In the genomic region with DNA sequence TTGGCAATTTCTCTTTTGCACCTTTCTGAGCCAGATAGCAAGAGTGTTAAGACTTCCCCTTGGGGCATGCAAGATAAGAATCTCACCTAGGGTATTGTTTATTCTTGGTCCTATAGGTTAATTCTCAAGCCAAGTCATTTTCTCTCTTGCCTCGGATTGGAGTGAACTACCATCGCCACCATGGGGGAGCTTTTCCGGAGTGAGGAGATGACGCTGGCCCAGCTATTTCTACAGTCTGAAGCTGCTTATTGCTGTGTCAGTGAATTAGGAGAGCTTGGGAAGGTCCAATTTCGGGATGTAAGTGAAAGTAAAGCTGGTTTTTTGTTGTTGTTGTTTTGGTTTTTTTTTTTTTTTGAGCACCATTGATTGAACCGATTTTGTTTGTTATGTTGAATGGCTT, we compare ENCODE assay signal across 12 mouse cellular contexts. TPM values are rescaled to one million over a fixed set of nuclear protein-coding genes. Genes with fewer than 3 reads are reported as not detected.
A peak's percentile ranks its signal among the peaks of the same experiment; 100 is the strongest.
DNase-seq lines count a peak whose midpoint lies in the region; ATAC-seq and TF ChIP-seq lines count a peak whose summit lies in the region.
"Had no signal": no experiment of that assay in that cellular context is flagged by ENCODE, and none has a peak within 500 bp of the region (broad histone marks: within the 10 kb centered on the region; RNA-seq: fewer than 3 reads in every experiment).

No protein-coding gene starts in this region.

- no peaks in the 10 kb centered on the region for H3K9me3 ChIP-seq in erythroblast, embryonic 14.5 days (ENCODE audit: control insufficient read depth, low read length)
- H3K9me3 ChIP-seq in hindbrain, embryonic 12.5 days (replicated peaks) = no peaks in the 10 kb centered on the region
- H3K9me3 ChIP-seq in midbrain, embryonic 14.5 days (ENCODE audit: control insufficient read depth, low read length) = no peaks in the 10 kb centered on the region
- H3K9me3 ChIP-seq: limb, embryonic 15.5 days had no signal

- peaks cover 57% of the 10 kb centered on the region for H3K36me3 ChIP-seq in erythroblast, embryonic 14.5 days (ENCODE audit: control insufficient read depth)
- peaks cover 29% of the 10 kb centered on the region for H3K36me3 ChIP-seq in hindbrain, embryonic 12.5 days
- H3K36me3 ChIP-seq in midbrain, embryonic 14.5 days (ENCODE audit: control insufficient read depth, insufficient read depth, low read length) = peaks cover 28% of the 10 kb centered on the region

- peak overlapping the region; percentile 59; the same call in 1 of the 2 replicates for H3K9ac ChIP-seq in hindbrain, embryonic 12.5 days
- peak overlapping the region; percentile 83; the same call in 1 of the 2 replicates for H3K9ac ChIP-seq in midbrain, embryonic 14.5 days (replicated peaks; ENCODE audit: low read length)
- H3K9ac ChIP-seq: limb, embryonic 15.5 days had no signal

- WGBS in hindbrain, embryonic 12.5 days = 83% methylated on average over 6 of the region's 6 CpGs
- 76% methylated on average over 6 of the region's 6 CpGs for WGBS in midbrain, embryonic 14.5 days

- no peak for TF ChIP-seq CTCF in left cerebral cortex, adult 2 months (IDR thresholded peaks at IDR 0.05)

- intact Hi-C loops in left cerebral cortex, adult 2 months (cut with DNase I) = loop anchor here (2.0 kb wide), 1 partner anchor 29 kb away; no protein-coding TSS in a partner anchor
- intact Hi-C loops in left cerebral cortex, postnatal 4 days (cut with DNase I) = no loop called here

- no peak overlapping the region; the same call in 1 of the 2 replicates for H3K27ac ChIP-seq in left cerebral cortex, adult 2 months
- no peak overlapping the region for H3K27ac ChIP-seq in hindbrain, embryonic 12.5 days
- no peak overlapping the region for H3K27ac ChIP-seq in midbrain, embryonic 14.5 days (replicated peaks; ENCODE audit: low read depth, low read length)
- H3K27ac ChIP-seq: limb, embryonic 15.5 days had no signal

- peaks cover 11% of the 10 kb centered on the region for H3K27me3 ChIP-seq in erythroblast, embryonic 14.5 days (ENCODE audit: control insufficient read depth)
- H3K27me3 ChIP-seq in hindbrain, embryonic 12.5 days = no peaks in the 10 kb centered on the region
- H3K27me3 ChIP-seq in midbrain, embryonic 14.5 days (ENCODE audit: control insufficient read depth, insufficient read depth, low read length) = no peaks in the 10 kb centered on the region
- H3K27me3 ChIP-seq: limb, embryonic 15.5 days; Patski had no signal

- no peak for DNase-seq in left cerebral cortex, adult 2 months (ENCODE audit: extremely low spot score in 1 of 2, low spot score in 2 of 2)
- no peak for DNase-seq in left cerebral cortex, postnatal 4 days
- DNase-seq in midbrain, embryonic 14.5 days = no peak
- no peak for DNase-seq in adrenal gland, postnatal 10 days
- DNase-seq in kidney, adult 9 months = no peak
- DNase-seq: kidney, adult 11 months; right cerebral cortex, postnatal 14 days had no signal

- H3K4me1 ChIP-seq in erythroblast, embryonic 14.5 days (ENCODE audit: control insufficient read depth) = peaks cover 59% of the 10 kb centered on the region
- peaks cover 22% of the 10 kb centered on the region for H3K4me1 ChIP-seq in hindbrain, embryonic 12.5 days
- peaks cover 18% of the 10 kb centered on the region for H3K4me1 ChIP-seq in midbrain, embryonic 14.5 days (ENCODE audit: control insufficient read depth, insufficient read depth, low read length)

- no peak for ATAC-seq in erythroblast, adult 5-6 weeks (replicated peaks; ENCODE audit: low FRiP score, poor library complexity, severe bottlenecking)
- no peak for ATAC-seq in hindbrain, embryonic 12.5 days (ENCODE audit: low FRiP score)
- ATAC-seq in midbrain, embryonic 14.5 days (ENCODE audit: low FRiP score, low TSS enrichment) = no peak
- ATAC-seq: Patski had no signal

- peak overlapping the region; percentile 62 for H3K4me2 ChIP-seq in hindbrain, embryonic 12.5 days (replicated peaks)
- H3K4me2 ChIP-seq in midbrain, embryonic 14.5 days (ENCODE audit: low read length) = peak overlapping the region; percentile 76
- H3K4me2 ChIP-seq: limb, embryonic 15.5 days had no signal

- peak overlapping the region; percentile 73 for H3K4me3 ChIP-seq in erythroblast, embryonic 14.5 days (replicated peaks)
- peak overlapping the region; percentile 66 for H3K4me3 ChIP-seq in left cerebral cortex, adult 2 months
- no peak overlapping the region for H3K4me3 ChIP-seq in hindbrain, embryonic 12.5 days
- H3K4me3 ChIP-seq in midbrain, embryonic 14.5 days (replicated peaks; ENCODE audit: low read depth, low read length) = peak overlapping the region; percentile 83
- H3K4me3 ChIP-seq: limb, embryonic 15.5 days had no signal

RNA-seq across cellular contexts. Expression of gene Atp6v0a1, which starts 2.4 kb away (rescaled TPM):
- 14.0 and 15.4 TPM in 2 replicates for polyA plus RNA-seq in erythroblast, embryonic 14.5 days (2012)
- 487 and 539 TPM in 2 replicates for total RNA-seq in erythroblast, adult 5-6 weeks (2015; ENCODE audit: low replicate concordance)
- 528 and 748 TPM in 2 replicates for total RNA-seq in erythroblast, adult 5-6 weeks (2017; ENCODE audit: low replicate concordance)
- total RNA-seq in left cerebral cortex, adult 2 months (2021) = 100 to 1,000 TPM; 442 to 461 TPM
- 100 to 1,000 TPM; 257 to 302 TPM for total RNA-seq in left cerebral cortex, postnatal 4 days (2021)
- polyA plus RNA-seq in hindbrain, embryonic 12.5 days (2016; fragmentation: Nextera tagmentation; extraction: Ambion mirVana) = 70.2 and 74.1 TPM in 2 replicates
- polyA plus RNA-seq in midbrain, embryonic 14.5 days (2014; fragmentation: Nextera tagmentation; extraction: Ambion mirVana) = 115 and 119 TPM in 2 replicates
- 10 to 100 TPM; 93.4 to 95.8 TPM for total RNA-seq in adrenal gland, postnatal 10 days (2021)

RNA-seq across cellular contexts. Expression of gene Cavin1, which starts 41.0 kb away (rescaled TPM):
- 0.08 and 0.23 TPM in 2 replicates for polyA plus RNA-seq in erythroblast, embryonic 14.5 days (2012)
- 0.63 TPM in 1 of 2 replicates, not detected in the other for total RNA-seq in erythroblast, adult 5-6 weeks (2015; ENCODE audit: low replicate concordance)
- 1.1 TPM in 1 of 2 replicates, not detected in the other for total RNA-seq in erythroblast, adult 5-6 weeks (2017; ENCODE audit: low replicate concordance)
- 10 to 100 TPM; 19.2 to 22.2 TPM for total RNA-seq in left cerebral cortex, adult 2 months (2021)
- total RNA-seq in left cerebral cortex, postnatal 4 days (2021) = 10 to 100 TPM; 22.6 to 22.8 TPM
- 51.4 and 63.2 TPM in 2 replicates for polyA plus RNA-seq in hindbrain, embryonic 12.5 days (2016; fragmentation: Nextera tagmentation; extraction: Ambion mirVana)
- polyA plus RNA-seq in midbrain, embryonic 14.5 days (2014; fragmentation: Nextera tagmentation; extraction: Ambion mirVana) = 8.0 and 16.3 TPM in 2 replicates
- 100 to 1,000 TPM; 327 to 368 TPM for total RNA-seq in adrenal gland, postnatal 10 days (2021)

RNA-seq across cellular contexts. Expression of gene Naglu, which starts 58.2 kb away (rescaled TPM):
- 0.05 and 0.14 TPM in 2 replicates for polyA plus RNA-seq in erythroblast, embryonic 14.5 days (2012)
- 3.1 and 3.7 TPM in 2 replicates for total RNA-seq in erythroblast, adult 5-6 weeks (2015; ENCODE audit: low replicate concordance)
- 2.0 and 2.8 TPM in 2 replicates for total RNA-seq in erythroblast, adult 5-6 weeks (2017; ENCODE audit: low replicate concordance)
- 1 to 10 TPM; 8.3 TPM for total RNA-seq in left cerebral cortex, adult 2 months (2021)
- 1 to 10 TPM; 8.3 to 9.6 TPM for total RNA-seq in left cerebral cortex, postnatal 4 days (2021)
- polyA plus RNA-seq in hindbrain, embryonic 12.5 days (2016; fragmentation: Nextera tagmentation; extraction: Ambion mirVana) = 13.3 and 13.7 TPM in 2 replicates
- polyA plus RNA-seq in midbrain, embryonic 14.5 days (2014; fragmentation: Nextera tagmentation; extraction: Ambion mirVana) = 9.5 and 9.8 TPM in 2 replicates
- 10 to 100 TPM; 27.3 to 28.2 TPM for total RNA-seq in adrenal gland, postnatal 10 days (2021)

Comparison
In these comparisons a context has a peak if more than half of its experiments do, and no peak if none do; other contexts are left out.
1. RNA of gene Cavin1, which starts 41.0 kb away (total RNA-seq): 327 to 368 TPM in adrenal gland, postnatal 10 days, 22.6 to 22.8 TPM in left cerebral cortex, postnatal 4 days and 19.2 to 22.2 TPM in left cerebral cortex, adult 2 months; 0.63 to 1.1 TPM in erythroblast, adult 5-6 weeks; every median in the first group is over 4 times any median in the second.